Mouse (Mus musculus): ENCODE results near the gene Lmbr1. TPM values are rescaled to one million over a fixed set of nuclear protein-coding genes. Genes with fewer than 3 reads are reported as not detected.

Gene Lmbr1
- polyA plus RNA-seq, 1 experiment from 2014 or later: 15.5 TPM

GRCm38 (mm10) chr5:29250795-29251495 is 127.2 kb downstream of the Lmbr1 start:
- peak; percentile 90; the same call in 1 of the 2 replicates for ATAC-seq (ENCODE audit: low FRiP score)
- Histone ChIP-seq H3K4me1 (peaks cover 19% of the 10 kb centered on the region), H3K4me2 (no peak overlapping the region), H3K9me3 (no peaks in the 10 kb centered on the region), H3K36me3 (replicated peaks) (no peaks in the 10 kb centered on the region), H3K27me3 (no peaks in the 10 kb centered on the region), H3K27ac (no peak overlapping the region), H3K9ac (no peak overlapping the region), H3K4me3 (replicated peaks) (no peak overlapping the region)
- 12% methylated on average over 8 of the region's 8 CpGs for WGBS

GRCm38 (mm10) chr5:29244769-29245168 is 133.4 kb downstream of the Lmbr1 start:
- H3K4me1 ChIP-seq: no peaks in the 10 kb centered on the region
- no peaks in the 10 kb centered on the region for H3K36me3 ChIP-seq (replicated peaks)
- ATAC-seq (ENCODE audit: low FRiP score): no peak
- H3K27ac ChIP-seq: no peak overlapping the region
- no peaks in the 10 kb centered on the region for H3K9me3 ChIP-seq
- H3K9ac ChIP-seq: no peak overlapping the region
- no peak overlapping the region for H3K4me2 ChIP-seq
- no peak overlapping the region for H3K4me3 ChIP-seq (replicated peaks)
- no peaks in the 10 kb centered on the region for H3K27me3 ChIP-seq
- no CpG with 5 or more reads among the region's 1 CpGs for WGBS

- no peak overlapping the region for H3K27ac ChIP-seq
- H3K36me3 ChIP-seq (replicated peaks): no peaks in the 10 kb centered on the region
- no peaks in the 10 kb centered on the region for H3K4me1 ChIP-seq
- H3K9me3 ChIP-seq: no peaks in the 10 kb centered on the region
- no peaks in the 10 kb centered on the region for H3K27me3 ChIP-seq
- H3K9ac ChIP-seq: no peak overlapping the region
- no peak for ATAC-seq (ENCODE audit: low FRiP score)
- no peak overlapping the region for H3K4me2 ChIP-seq
- H3K4me3 ChIP-seq (replicated peaks): no peak overlapping the region
These were observed 139.8 kb downstream of the Lmbr1 start for GRCm38 (mm10) chr5:29238379-29238778.

GRCm38 (mm10) chr5:29230481-29230880 is 147.7 kb downstream of the Lmbr1 start:
- no peaks in the 10 kb centered on the region for H3K36me3 ChIP-seq (replicated peaks)
- H3K27ac ChIP-seq: no peak overlapping the region
- no peak overlapping the region for H3K9ac ChIP-seq
- H3K4me1 ChIP-seq: no peaks in the 10 kb centered on the region
- H3K9me3 ChIP-seq: no peaks in the 10 kb centered on the region
- no peak for ATAC-seq (ENCODE audit: low FRiP score)
- H3K4me2 ChIP-seq: no peak overlapping the region
- no peaks in the 10 kb centered on the region for H3K27me3 ChIP-seq
- H3K4me3 ChIP-seq (replicated peaks): no peak overlapping the region
- 83% methylated on average over 2 of the region's 2 CpGs for WGBS

GRCm38 (mm10) chr5:29224089-29224488 is 154.1 kb downstream of the Lmbr1 start:
- Histone ChIP-seq H3K4me2 (no peak overlapping the region), H3K27me3 (no peaks in the 10 kb centered on the region), H3K9ac (no peak overlapping the region), H3K9me3 (no peaks in the 10 kb centered on the region), H3K4me3 (replicated peaks) (no peak overlapping the region), H3K4me1 (no peaks in the 10 kb centered on the region), H3K27ac (no peak overlapping the region), H3K36me3 (replicated peaks) (no peaks in the 10 kb centered on the region)
- WGBS: 95% methylated on average over 7 of the region's 7 CpGs
- no peak for ATAC-seq (ENCODE audit: low FRiP score)

- Histone ChIP-seq H3K27ac (no peak overlapping the region), H3K4me1 (no peaks in the 10 kb centered on the region), H3K4me2 (no peak overlapping the region), H3K36me3 (replicated peaks) (no peaks in the 10 kb centered on the region), H3K27me3 (no peaks in the 10 kb centered on the region), H3K9me3 (no peaks in the 10 kb centered on the region), H3K9ac (no peak overlapping the region), H3K4me3 (replicated peaks) (no peak overlapping the region)
- 95% methylated on average over 3 of the region's 3 CpGs for WGBS
- no peak for ATAC-seq (ENCODE audit: low FRiP score)
These were observed 160.2 kb downstream of the Lmbr1 start for GRCm38 (mm10) chr5:29217997-29218396.

- H3K9me3 ChIP-seq: no peaks in the 10 kb centered on the region
- H3K27ac ChIP-seq: no peak overlapping the region
- H3K36me3 ChIP-seq (replicated peaks): no peaks in the 10 kb centered on the region
- H3K27me3 ChIP-seq: no peaks in the 10 kb centered on the region
- ATAC-seq (ENCODE audit: low FRiP score): no peak
- WGBS: 75% methylated on average over 4 of the region's 4 CpGs
- H3K4me1 ChIP-seq: no peaks in the 10 kb centered on the region
- no peak overlapping the region for H3K4me2 ChIP-seq
- H3K4me3 ChIP-seq (replicated peaks): no peak overlapping the region
- H3K9ac ChIP-seq: no peak overlapping the region
These were observed 166.1 kb downstream of the Lmbr1 start for GRCm38 (mm10) chr5:29211980-29212555.

- WGBS: 84% methylated on average over 5 of the region's 5 CpGs
- H3K36me3 ChIP-seq (replicated peaks): no peaks in the 10 kb centered on the region; the same call in 1 of the 2 replicates
- no peak overlapping the region for H3K27ac ChIP-seq
- no peak overlapping the region for H3K4me3 ChIP-seq (replicated peaks)
- no peak for ATAC-seq (ENCODE audit: low FRiP score)
- H3K27me3 ChIP-seq: no peaks in the 10 kb centered on the region
- H3K4me2 ChIP-seq: no peak overlapping the region
- H3K9ac ChIP-seq: no peak overlapping the region
- no peaks in the 10 kb centered on the region for H3K4me1 ChIP-seq
- H3K9me3 ChIP-seq: no peaks in the 10 kb centered on the region
These were observed 172.5 kb downstream of the Lmbr1 start for GRCm38 (mm10) chr5:29205690-29206089.

GRCm38 (mm10) chr5:29199868-29200267 is 178.3 kb downstream of the Lmbr1 start:
- 90% methylated on average over 3 of the region's 3 CpGs for WGBS
- no peak for ATAC-seq (ENCODE audit: low FRiP score)

GRCm38 (mm10) chr5:29198960-29199488 is 179.2 kb downstream of the Lmbr1 start:
- WGBS: 56% methylated on average over 4 of the region's 4 CpGs
- Histone ChIP-seq H3K9ac (no peak overlapping the region), H3K4me1 (peaks cover 7% of the 10 kb centered on the region; the same call in 1 of the 2 replicates)

More at GRCm38 (mm10) chr5:29199868-29200267, 178.3 kb downstream of the Lmbr1 start:
- H3K27ac ChIP-seq: no peak overlapping the region
- H3K4me2 ChIP-seq: no peak overlapping the region
- H3K36me3 ChIP-seq (replicated peaks): no peaks in the 10 kb centered on the region; the same call in 1 of the 2 replicates
- H3K4me3 ChIP-seq (replicated peaks): no peak overlapping the region
- H3K4me1 ChIP-seq: peaks cover 7% of the 10 kb centered on the region; the same call in 1 of the 2 replicates
- H3K9me3 ChIP-seq: no peaks in the 10 kb centered on the region
- no peak overlapping the region for H3K9ac ChIP-seq
- peaks cover 3% of the 10 kb centered on the region; the same call in 1 of the 2 replicates for H3K27me3 ChIP-seq

GRCm38 (mm10) chr5:29197187-29197586 is 181.0 kb downstream of the Lmbr1 start:
- H3K27me3 ChIP-seq: peaks cover 3% of the 10 kb centered on the region; the same call in 1 of the 2 replicates
- no peak for ATAC-seq (ENCODE audit: low FRiP score)
- no peak overlapping the region for H3K4me2 ChIP-seq
- no peaks in the 10 kb centered on the region for H3K9me3 ChIP-seq
- no peaks in the 10 kb centered on the region for H3K36me3 ChIP-seq (replicated peaks)
- no peak overlapping the region for H3K27ac ChIP-seq
- peaks cover 7% of the 10 kb centered on the region; the same call in 1 of the 2 replicates for H3K4me1 ChIP-seq
- H3K9ac ChIP-seq: no peak overlapping the region
- no peak overlapping the region for H3K4me3 ChIP-seq (replicated peaks)
- WGBS: 95% methylated on average over 4 of the region's 4 CpGs

More at GRCm38 (mm10) chr5:29198960-29199488, 179.2 kb downstream of the Lmbr1 start:
- no peak for ATAC-seq (ENCODE audit: low FRiP score)
- Histone ChIP-seq H3K9me3 (no peaks in the 10 kb centered on the region), H3K4me3 (replicated peaks) (no peak overlapping the region), H3K36me3 (replicated peaks) (no peaks in the 10 kb centered on the region; the same call in 1 of the 2 replicates), H3K27me3 (peaks cover 3% of the 10 kb centered on the region; the same call in 1 of the 2 replicates), H3K27ac (no peak overlapping the region), H3K4me2 (no peak overlapping the region)

- Histone ChIP-seq H3K27me3 (peaks cover 3% of the 10 kb centered on the region; the same call in 1 of the 2 replicates), H3K4me3 (replicated peaks) (peak overlapping the region; percentile 55), H3K4me1 (peaks cover 7% of the 10 kb centered on the region; the same call in 1 of the 2 replicates), H3K4me2 (peak overlapping the region; percentile 67), H3K27ac (peak overlapping the region; percentile 66; the same call in 1 of the 2 replicates), H3K36me3 (replicated peaks) (no peaks in the 10 kb centered on the region), H3K9me3 (no peaks in the 10 kb centered on the region), H3K9ac (peak overlapping the region; percentile 43)
- ATAC-seq (ENCODE audit: low FRiP score): peak; percentile 54; the same call in 1 of the 2 replicates
- WGBS: 9% methylated on average over 12 of the region's 12 CpGs
These were observed 181.9 kb downstream of the Lmbr1 start for GRCm38 (mm10) chr5:29196264-29196658.

All from forebrain, embryonic 12.5 days (tissue).